Mouse (Mus musculus) heart, adult 11 months (tissue): ENCODE results near the gene Acot12.

ENCODE experiments used
- DNase-seq: peaks from one replicate; pipeline ENCODE4 v3.0.0; 2022

The Acot12 gene

GRCm38 (mm10) chr13:91760302-91761050, 19.2 kb downstream of the Acot12 start:
- peak; percentile 70 for DNase-seq

- peak; percentile 42 for DNase-seq
Observed at GRCm38 (mm10) chr13:91761654-91762445, 20.5 kb downstream of the Acot12 start.

DNA sequence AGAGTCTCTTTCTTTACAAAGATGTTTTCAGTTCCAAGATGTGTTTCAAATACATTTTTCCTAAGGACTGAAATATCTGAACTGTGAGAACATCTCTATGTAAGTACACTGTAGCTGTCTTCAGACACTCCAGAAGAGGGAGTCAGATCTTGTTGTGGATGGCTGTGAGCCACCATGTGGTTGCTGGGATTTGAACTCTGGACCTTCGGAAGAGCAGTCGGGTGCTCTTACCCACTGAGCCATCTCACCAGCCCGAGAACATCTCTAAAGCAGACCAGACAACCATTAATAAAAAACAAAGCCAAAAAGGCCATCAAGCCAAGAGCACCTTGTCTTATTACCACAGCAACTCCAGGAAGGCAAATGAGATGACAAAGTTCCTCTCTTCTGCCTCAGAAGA, 22.3 kb downstream of the Acot12 start:
- DNase-seq, result peak; percentile 58

GRCm38 (mm10) chr13:91765627-91766026, 24.3 kb downstream of the Acot12 start:
- DNase-seq, result peak; percentile 21

DNA sequence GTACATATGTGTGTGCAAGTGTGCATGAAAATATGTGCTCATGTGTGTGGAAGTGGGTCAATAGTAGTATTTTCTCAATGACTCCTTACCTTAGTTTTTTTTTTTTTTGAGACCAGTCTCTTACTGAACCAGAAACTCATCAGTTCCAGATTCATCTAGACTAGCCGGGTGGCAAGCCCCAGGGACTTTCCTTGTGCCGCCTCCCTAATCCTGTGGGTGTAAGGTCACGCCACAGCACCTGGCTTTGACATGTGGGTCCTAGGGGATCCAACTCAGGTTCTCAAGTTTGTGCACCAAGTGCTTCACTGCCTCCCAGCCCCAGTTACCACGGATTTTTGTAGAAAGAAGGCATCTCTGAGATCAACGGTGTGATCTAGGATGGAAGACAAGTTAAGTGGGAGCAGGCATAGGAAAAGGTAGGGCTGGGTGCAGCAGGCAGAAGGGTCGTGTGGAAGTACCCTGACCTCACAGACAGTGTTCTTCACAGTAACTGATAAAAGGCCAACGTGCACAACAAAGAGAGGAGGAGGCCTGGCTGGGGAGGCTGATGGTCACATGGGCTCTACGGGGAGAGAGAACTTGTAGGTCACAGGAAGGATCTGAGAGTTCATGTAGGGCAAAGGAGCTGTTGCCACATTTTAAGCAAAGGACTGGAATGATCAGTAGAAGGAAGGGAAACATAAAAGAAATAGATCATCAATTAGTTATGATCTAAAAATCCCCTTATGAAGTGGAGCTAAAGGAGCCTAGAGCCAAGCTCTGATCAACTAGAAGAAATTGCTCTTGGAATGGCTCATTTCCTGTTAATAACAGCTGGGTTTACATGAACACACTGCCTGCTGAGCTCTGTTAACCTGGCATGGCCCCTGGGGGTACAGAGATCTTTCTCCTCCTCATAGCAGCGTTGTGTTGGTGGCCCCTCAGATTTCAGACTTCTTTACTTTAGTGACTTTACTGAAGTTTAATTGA, 27.7 kb downstream of the Acot12 start:
- peak; percentile 70 for DNase-seq

DNA sequence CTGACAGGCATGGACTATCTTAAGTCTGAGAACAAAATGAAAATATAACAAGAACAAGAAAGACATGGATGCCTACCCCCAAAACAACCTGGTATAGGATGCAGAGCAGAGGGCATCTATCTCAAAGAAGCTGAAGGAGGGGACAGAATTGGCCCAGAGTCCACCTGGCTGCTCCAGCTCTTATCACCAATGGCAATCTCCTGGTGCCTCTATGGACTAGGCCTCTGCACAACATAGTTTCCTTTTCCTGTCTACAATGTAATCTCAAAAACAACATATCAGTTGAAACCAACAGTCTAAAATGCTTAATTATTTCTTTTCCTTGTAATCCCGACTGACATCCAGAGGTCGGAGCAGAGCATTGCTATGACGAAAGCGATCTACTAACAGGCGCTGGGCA, 36.8 kb downstream of the Acot12 start:
- DNase-seq, result peak; percentile 55

DNA sequence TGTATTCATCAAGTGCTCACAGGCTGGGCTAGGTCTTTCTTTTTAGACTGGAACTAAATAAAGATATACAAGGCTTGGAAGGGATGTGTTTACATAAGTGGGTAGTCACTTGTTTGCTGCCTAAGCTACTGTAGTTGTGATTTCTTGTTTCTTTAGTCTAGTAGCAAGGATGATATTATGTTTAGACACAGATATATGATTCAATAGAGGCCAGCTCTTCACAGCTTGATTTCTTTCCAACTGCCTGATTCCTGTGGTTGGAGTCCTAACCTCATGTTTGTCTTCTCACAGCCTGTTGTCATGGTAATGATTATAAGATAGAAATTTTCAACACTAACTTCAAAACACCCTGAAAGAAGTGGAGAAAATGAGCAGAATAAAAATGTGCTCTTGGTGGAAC, 38.6 kb downstream of the Acot12 start:
- DNase-seq, result peak; percentile 6

- peak; percentile 36 for DNase-seq
Observed at GRCm38 (mm10) chr13:91792035-91792434, 50.7 kb downstream of the Acot12 start.

DNA sequence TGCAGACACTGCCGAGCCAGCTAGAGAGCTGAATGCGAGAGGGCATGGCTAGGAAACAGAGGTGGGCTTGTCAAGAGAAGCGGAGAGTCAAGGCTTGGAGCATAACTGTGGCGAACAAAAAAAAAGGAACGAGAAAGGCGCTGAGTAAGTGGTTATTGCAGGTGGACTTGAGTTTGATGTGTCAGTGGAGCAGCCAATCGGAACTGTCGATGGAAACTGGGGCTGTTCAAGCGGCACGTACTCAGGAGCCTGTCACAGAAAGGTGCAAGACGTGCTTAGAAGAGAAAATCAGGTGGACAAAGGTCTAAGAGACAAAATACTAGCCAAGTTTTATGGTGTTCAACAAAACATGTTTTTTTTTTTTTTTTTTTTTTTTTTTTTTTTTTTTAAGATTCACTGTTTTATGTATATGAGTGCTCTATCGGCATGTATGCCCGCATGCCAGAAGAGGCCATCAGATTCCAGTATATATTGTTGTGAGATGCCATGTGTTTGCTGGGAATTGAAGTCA, 53.7 kb downstream of the Acot12 start:
- peak; percentile 84 for DNase-seq

DNA sequence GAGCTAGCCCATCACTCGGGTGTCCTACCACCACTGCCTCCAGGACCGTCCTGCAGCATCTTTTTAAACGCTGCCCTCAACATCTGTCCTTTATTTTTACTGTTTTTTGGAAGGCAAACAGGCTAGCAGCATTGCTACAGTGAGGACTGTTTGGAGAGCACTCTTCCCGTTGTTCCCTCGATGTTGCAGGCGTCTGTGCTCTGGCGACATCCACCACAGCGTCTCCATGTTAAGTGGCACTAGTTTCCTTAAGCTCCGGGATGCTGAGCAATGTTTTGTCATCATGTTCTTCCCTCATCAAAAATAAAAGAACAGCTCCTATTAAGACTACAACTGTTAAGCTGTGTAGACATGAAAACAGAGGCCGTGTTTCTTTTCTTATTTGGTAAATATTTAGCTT, 54.3 kb downstream of the Acot12 start:
- peak; percentile 61 for DNase-seq

DNA sequence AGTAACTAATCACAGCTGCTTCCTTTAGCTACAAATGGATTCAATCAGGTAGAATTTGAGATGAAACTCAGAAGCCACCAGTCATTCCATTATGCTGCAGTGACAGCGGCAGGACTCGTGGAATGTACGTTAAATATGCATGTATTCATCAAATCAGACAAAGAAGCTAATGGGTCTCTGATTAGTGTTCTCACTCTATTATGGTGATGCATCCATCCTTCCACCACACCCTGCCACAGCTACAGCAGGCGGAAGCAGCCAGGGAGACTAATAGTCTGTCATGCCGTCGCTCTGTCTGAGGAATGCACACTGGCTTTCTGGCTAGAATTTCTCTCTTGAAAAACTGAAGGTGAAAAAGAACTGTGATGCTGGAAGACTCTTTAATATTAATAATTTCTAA, 54.7 kb downstream of the Acot12 start:
- peak; percentile 49 for DNase-seq

GRCm38 (mm10) chr13:91796916-91797315, 55.6 kb downstream of the Acot12 start:
- peak; percentile 36 for DNase-seq

- no peak for DNase-seq
Observed at GRCm38 (mm10) chr13:91797442-91797841, 56.1 kb downstream of the Acot12 start.

DNA sequence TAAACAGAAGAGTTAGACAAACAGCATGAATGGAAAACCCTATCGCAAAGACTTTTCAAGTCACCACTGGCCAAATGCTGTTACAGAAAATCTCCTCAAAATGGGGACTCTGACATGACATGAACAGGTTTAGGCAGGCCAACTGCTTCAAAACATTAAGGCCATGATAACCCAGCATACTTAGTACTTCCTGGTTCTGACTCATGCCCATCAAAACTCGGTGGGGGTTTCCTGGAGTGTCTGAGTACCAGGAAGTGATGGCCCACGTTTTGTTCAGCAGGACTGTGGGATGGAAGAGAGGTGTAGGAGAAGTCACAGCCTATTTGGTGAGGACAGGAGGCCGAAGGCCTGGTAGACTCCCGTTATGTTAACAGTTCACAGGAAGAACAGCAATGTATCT, 60.4 kb downstream of the Acot12 start:
- peak; percentile 70 for DNase-seq

GRCm38 (mm10) chr13:91807155-91807839, 66.0 kb downstream of the Acot12 start, which contains the start of gene Zcchc9:
TSS of gene Zcchc9 (minus strand) at chr13:91807705.
- DNase-seq, result peak; percentile 99

GRCm38 (mm10) chr13:91807874-91808575, 66.7 kb downstream of the Acot12 start:
- peak; percentile 66 for DNase-seq

- DNase-seq, result no peak
Observed at GRCm38 (mm10) chr13:91809476-91809875, 68.2 kb downstream of the Acot12 start.

- DNase-seq, result no peak
Observed at GRCm38 (mm10) chr13:91814670-91815069, 73.4 kb downstream of the Acot12 start.

DNA sequence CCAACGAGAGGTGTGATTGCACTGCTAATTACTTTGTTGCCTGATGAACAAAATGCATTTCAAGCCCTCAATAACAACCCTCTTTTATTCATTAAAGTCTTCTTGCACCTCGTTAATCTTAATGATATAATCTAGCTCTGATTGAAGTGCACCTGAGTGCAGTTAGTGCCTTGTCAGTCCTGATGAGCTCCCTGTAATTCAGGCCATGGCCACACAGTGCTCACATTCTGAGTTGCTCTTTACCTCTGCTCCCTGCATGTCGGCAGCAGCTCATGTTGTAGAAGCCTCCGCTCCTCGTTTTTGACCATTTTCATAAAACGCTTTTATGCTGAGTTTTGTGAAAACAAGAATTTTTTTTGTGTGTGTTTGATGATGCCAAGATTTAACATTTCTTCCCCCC, 82.4 kb downstream of the Acot12 start:
- no peak for DNase-seq

DNA sequence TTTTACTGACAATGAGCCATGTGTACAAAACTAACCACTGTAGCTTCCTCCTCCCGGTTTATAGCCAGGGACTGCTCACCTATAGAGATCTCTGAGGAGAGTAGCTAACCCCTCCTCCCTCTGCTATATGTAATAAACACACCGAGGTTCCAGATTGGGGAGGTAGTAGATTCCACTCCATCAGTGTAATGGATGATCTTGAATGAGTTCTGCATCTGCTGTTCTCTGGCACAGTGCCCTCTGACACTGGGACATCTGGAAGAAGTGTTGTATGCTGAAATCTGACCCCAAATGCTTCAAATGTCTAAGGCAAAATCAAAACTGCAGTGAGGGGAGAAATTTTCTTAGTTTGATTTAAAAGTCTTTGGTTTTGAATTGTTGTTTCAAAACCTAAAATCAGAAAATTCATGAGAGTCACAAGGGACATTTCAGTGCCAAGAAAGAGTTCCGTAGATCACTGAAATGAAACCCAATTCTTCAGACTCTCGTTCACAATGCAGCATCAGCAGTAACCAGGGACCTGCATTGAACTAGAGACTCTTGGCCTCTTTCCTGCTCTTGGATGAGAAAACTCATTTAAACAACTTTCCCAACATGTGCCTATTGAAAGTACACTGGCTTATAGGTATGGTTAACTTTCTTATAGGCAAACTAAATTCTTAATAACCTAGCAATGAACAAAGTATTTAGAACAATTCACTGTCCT, 83.7 kb downstream of the Acot12 start:
- peak; percentile 96 for DNase-seq

DNA sequence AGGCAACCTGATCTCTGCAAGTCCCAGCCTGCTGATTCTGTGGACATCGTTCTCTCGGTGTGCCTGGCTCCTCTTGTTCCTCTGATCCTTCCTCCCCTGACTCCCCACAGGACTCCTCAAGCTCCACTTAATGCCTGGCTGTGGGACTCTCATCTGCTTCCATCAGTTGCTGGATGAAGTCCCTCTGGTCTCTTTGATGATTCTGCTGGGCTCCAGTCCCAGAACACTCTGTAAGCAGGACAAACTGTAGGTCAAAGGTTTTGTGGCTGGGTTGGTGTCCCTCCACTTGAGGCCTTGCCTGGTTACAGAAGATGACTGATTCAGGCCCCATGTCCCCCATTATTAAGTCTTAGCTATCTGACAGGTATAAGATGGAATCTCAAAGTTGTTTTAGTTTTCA, 84.8 kb downstream of the Acot12 start:
- DNase-seq, result peak; percentile 96
